ENCODE assay signal across 13 mouse cellular contexts in genomic region chr9:91366226-91366998, GRCm38 (mm10). TPM values are rescaled to one million over a fixed set of nuclear protein-coding genes. Genes with fewer than 3 reads are reported as not detected.
DNase-seq lines count a peak whose midpoint lies in the region; ATAC-seq and TF ChIP-seq lines count a peak whose summit lies in the region.
"Had no signal": no experiment of that assay in that cellular context is flagged by ENCODE, and none has a peak within 500 bp of the region (broad histone marks: within the 10 kb centered on the region; RNA-seq: fewer than 3 reads in every experiment).

No protein-coding gene starts in this region.

- ATAC-seq in embryonic facial prominence, embryonic 14.5 days (ENCODE audit: low read depth): no peak
- ATAC-seq in hindbrain, postnatal 0 days: peak; percentile 59

- H3K4me1 ChIP-seq in embryonic facial prominence, embryonic 14.5 days (ENCODE audit: control insufficient read depth, insufficient read depth, low read length): no peaks in the 10 kb centered on the region
- H3K4me1 ChIP-seq in hindbrain, postnatal 0 days (ENCODE audit: insufficient read depth, low read length): no peaks in the 10 kb centered on the region
- peaks cover 4% of the 10 kb centered on the region; the same call in 1 of the 2 replicates for H3K4me1 ChIP-seq in olfactory bulb, adult 2 months (ENCODE audit: control insufficient read depth, insufficient read depth, low read length)

- no peak for DNase-seq in layer of hippocampus, adult 2 months (ENCODE audit: low spot score in 2 of 2)
- DNase-seq in layer of hippocampus, adult 9-11 months: no peak
- no peak for DNase-seq in embryonic facial prominence, embryonic 14.5 days (ENCODE audit: low spot score)
- peak; percentile 67 for DNase-seq in hindbrain, postnatal 0 days (ENCODE audit: low spot score)
- no peak for DNase-seq in adrenal gland, postnatal 10 days
- no peak for DNase-seq in adrenal gland, postnatal 25 days
- DNase-seq in gastrocnemius, adult 8-10 months (ENCODE audit: low spot score in 2 of 2): no peak
- DNase-seq: kidney, adult 2 months; right cerebral cortex, postnatal 25 days had no signal

- H3K27me3 ChIP-seq in embryonic facial prominence, embryonic 14.5 days (replicated peaks; ENCODE audit: control insufficient read depth, insufficient read depth, low read length): peaks cover 98% of the 10 kb centered on the region
- peaks cover 17% of the 10 kb centered on the region; the same call in 1 of the 2 replicates for H3K27me3 ChIP-seq in hindbrain, postnatal 0 days (ENCODE audit: insufficient read depth, low read length)

- peak overlapping the region; percentile 31; the same call in 1 of the 2 replicates for H3K4me2 ChIP-seq in embryonic facial prominence, embryonic 14.5 days (ENCODE audit: low read depth, low read length)
- H3K4me2 ChIP-seq in hindbrain, postnatal 0 days (ENCODE audit: low read depth, low read length): peak overlapping the region; percentile 62

- no peaks in the 10 kb centered on the region for H3K9me3 ChIP-seq in embryonic facial prominence, embryonic 14.5 days (ENCODE audit: control insufficient read depth, low read length)
- no peaks in the 10 kb centered on the region for H3K9me3 ChIP-seq in hindbrain, postnatal 0 days (ENCODE audit: low read length)
- H3K9me3 ChIP-seq: embryonic facial prominence, embryonic 13.5 days had no signal

- TF ChIP-seq CTCF in layer of hippocampus, adult 2 months (conservative IDR thresholded peaks at IDR 0.05): no peak
- no peak for TF ChIP-seq CTCF in hindbrain, postnatal 0 days (IDR thresholded peaks at IDR 0.05; ENCODE audit: low read depth)
- TF ChIP-seq CTCF in olfactory bulb, adult 2 months (IDR thresholded peaks at IDR 0.05; ENCODE audit: insufficient read depth, low read depth, low read length): no peak

- under 1% methylated on average over 15 of the region's 18 CpGs for WGBS in embryonic facial prominence, embryonic 14.5 days
- WGBS in hindbrain, postnatal 0 days: under 1% methylated on average over 16 of the region's 18 CpGs
- 9% methylated on average over 18 of the region's 18 CpGs for WGBS in olfactory bulb, adult 2 months

- H3K4me3 ChIP-seq in layer of hippocampus, adult 2 months: peak overlapping the region; percentile 24; the same call in 1 of the 2 replicates
- H3K4me3 ChIP-seq in embryonic facial prominence, embryonic 14.5 days (ENCODE audit: low read depth, low read length): peak overlapping the region; percentile 39; the same call in 1 of the 2 replicates
- peak overlapping the region; percentile 78 for H3K4me3 ChIP-seq in hindbrain, postnatal 0 days (ENCODE audit: low read length)
- H3K4me3 ChIP-seq in olfactory bulb, adult 2 months (ENCODE audit: insufficient read depth, low read depth, low read length): peak overlapping the region; percentile 57
- H3K4me3 ChIP-seq: embryonic facial prominence, embryonic 13.5 days had no signal

- H3K27ac ChIP-seq in layer of hippocampus, adult 2 months: 0 out of 2 replicates have a peak overlapping the region, but pooled peaks have one; percentile 28
- H3K27ac ChIP-seq in embryonic facial prominence, embryonic 14.5 days (replicated peaks; ENCODE audit: low read depth, low read length): no peak overlapping the region; the same call in 1 of the 2 replicates
- H3K27ac ChIP-seq in hindbrain, postnatal 0 days: peak overlapping the region; percentile 95
- peak overlapping the region; percentile 52; the same call in 1 of the 2 replicates for H3K27ac ChIP-seq in olfactory bulb, adult 2 months (ENCODE audit: insufficient read depth, low read depth, low read length)
- H3K27ac ChIP-seq: embryonic facial prominence, embryonic 13.5 days; macrophage had no signal

- no peak for TF ChIP-seq POLR2A in olfactory bulb, adult 2 months (IDR thresholded peaks at IDR 0.05; ENCODE audit: insufficient read depth, low read depth, low read length)

- H3K36me3 ChIP-seq in embryonic facial prominence, embryonic 14.5 days (ENCODE audit: control insufficient read depth, insufficient read depth, low read length): no peaks in the 10 kb centered on the region
- no peaks in the 10 kb centered on the region for H3K36me3 ChIP-seq in hindbrain, postnatal 0 days (ENCODE audit: insufficient read depth, low read length)
- H3K36me3 ChIP-seq: embryonic facial prominence, embryonic 13.5 days; heart, embryonic 12.5 days had no signal

- H3K9ac ChIP-seq in embryonic facial prominence, embryonic 14.5 days (ENCODE audit: low read depth, low read length): peak overlapping the region; percentile 19; the same call in 1 of the 2 replicates
- peak overlapping the region; percentile 80 for H3K9ac ChIP-seq in hindbrain, postnatal 0 days (replicated peaks; ENCODE audit: low read length)
- H3K9ac ChIP-seq: embryonic facial prominence, embryonic 13.5 days; heart, embryonic 12.5 days had no signal

RNA-seq across cellular contexts. Expression of gene Zic1, which starts 0.8 kb away (rescaled TPM):
- 10 to 100 TPM; 12.1 to 18.4 TPM for total RNA-seq in layer of hippocampus, adult 2 months (2021)
- 2.7 and 2.8 TPM in 2 replicates for polyA plus RNA-seq in embryonic facial prominence, embryonic 14.5 days (2014; fragmentation: Nextera tagmentation; extraction: Ambion mirVana)
- total RNA-seq in hindbrain, postnatal 0 days (2014; rRNA removed): 281 and 342 TPM in 2 replicates
- 19.7 and 21.5 TPM in 2 replicates for polyA plus RNA-seq in hindbrain, postnatal 0 days (2015; fragmentation: Nextera tagmentation; extraction: Ambion mirVana)
- polyA plus RNA-seq in olfactory bulb, adult 2 months (2012; ENCODE audit: insufficient read depth, insufficient read length, low replicate concordance, missing spikeins): not detected in 2 replicates
- total RNA-seq in adrenal gland, postnatal 10 days (2021): under 1 TPM; 0.18 to 0.51 TPM
- not detected in 2 replicates for total RNA-seq in adrenal gland, postnatal 25 days (2021)
- total RNA-seq in gastrocnemius, adult 8-10 months (2022): 1 to 10 TPM in 3 of 4 experiments, under 1 TPM in 1; 0.65 to 2.2 (median 1.4) TPM
- polyA plus RNA-seq: kidney, adult 2 months; macrophage had no signal

RNA-seq across cellular contexts. Expression of gene Zic4, which starts 4.2 kb away (rescaled TPM):
- 1 to 10 TPM; 2.8 to 3.3 TPM for total RNA-seq in layer of hippocampus, adult 2 months (2021)
- 7.6 and 9.7 TPM in 2 replicates for polyA plus RNA-seq in embryonic facial prominence, embryonic 14.5 days (2014; fragmentation: Nextera tagmentation; extraction: Ambion mirVana)
- 107 and 144 TPM in 2 replicates for total RNA-seq in hindbrain, postnatal 0 days (2014; rRNA removed)
- polyA plus RNA-seq in hindbrain, postnatal 0 days (2015; fragmentation: Nextera tagmentation; extraction: Ambion mirVana): 51.0 and 58.2 TPM in 2 replicates
- polyA plus RNA-seq in olfactory bulb, adult 2 months (2012; ENCODE audit: insufficient read depth, insufficient read length, low replicate concordance, missing spikeins): not detected in 2 replicates
- total RNA-seq in adrenal gland, postnatal 10 days (2021): not detected
- not detected in 2 replicates for total RNA-seq in adrenal gland, postnatal 25 days (2021)
- under 1 TPM in 1 of 4 experiments, not detected in 3; 0.18 TPM for total RNA-seq in gastrocnemius, adult 8-10 months (2022)
- polyA plus RNA-seq: kidney, adult 2 months; macrophage had no signal

Comparison
In these comparisons a context has a peak if more than half of its experiments do, and no peak if none do; other contexts are left out.
1. H3K4me3 ChIP-seq: peak in every context shown above with its lines; median percentile 78 in hindbrain, postnatal 0 days; 57 in olfactory bulb, adult 2 months; 39 in embryonic facial prominence, embryonic 14.5 days; 24 in layer of hippocampus, adult 2 months.
2. RNA of gene Zic1, which starts 0.8 kb away (total RNA-seq): 281 to 342 TPM in hindbrain, postnatal 0 days; 12.1 to 18.4 TPM in layer of hippocampus, adult 2 months, 0.65 to 2.2 TPM in gastrocnemius, adult 8-10 months, 0.18 to 0.51 TPM in adrenal gland, postnatal 10 days and not detected in adrenal gland, postnatal 25 days; every median in the first group is over 10 times any median in the second.
3. RNA of gene Zic4, which starts 4.2 kb away (total RNA-seq): 107 to 144 TPM in hindbrain, postnatal 0 days; 2.8 to 3.3 TPM in layer of hippocampus, adult 2 months, 0.18 TPM in gastrocnemius, adult 8-10 months, not detected in adrenal gland, postnatal 10 days and not detected in adrenal gland, postnatal 25 days; every median in the first group is over 10 times any median in the second.